Mouse (Mus musculus): ENCODE measurements around the gene Usp11. TPM values are rescaled to one million over a fixed set of nuclear protein-coding genes. Genes with fewer than 3 reads are reported as not detected.

The Usp11 gene
- total RNA-seq, 2 experiments from 2014 or later, result 25.6 to 27.0 TPM

Other genes starting within 250 kb of the Usp11 start
- 1 to 10 TPM; 1.6 to 3.5 TPM for gene Rgn, start 154.1 kb upstream of the Usp11 start, total RNA-seq (2021)
- 10 to 100 TPM; 31.1 to 38.4 TPM for gene Rbm10, start 86.4 kb upstream of the Usp11 start, total RNA-seq (2021)
- 100 to 1,000 TPM; 292 to 346 TPM for gene Ndufb11, start 86.3 kb upstream of the Usp11 start, total RNA-seq (2021)
- gene Uba1, start 45.6 kb upstream of the Usp11 start, total RNA-seq (2021), result 100 to 1,000 TPM; 423 to 486 TPM
- gene Cdk16, start 16.0 kb upstream of the Usp11 start, total RNA-seq (2021), result 100 to 1,000 TPM; 149 to 163 TPM
- 100 to 1,000 TPM; 112 to 114 TPM for gene Araf, start 93.9 kb downstream of the Usp11 start, total RNA-seq (2021)
- 10 to 100 TPM; 21.1 to 37.5 TPM for gene Timp1, start 166.3 kb downstream of the Usp11 start, total RNA-seq (2021)
- gene Syn1, start 217.1 kb downstream of the Usp11 start, total RNA-seq (2021), result 1 to 10 TPM; 6.4 to 7.9 TPM
- gene Cfp, start 227.6 kb downstream of the Usp11 start, total RNA-seq (2021), result 10 to 100 TPM in 1 of 2 experiments, 1 to 10 TPM in 1; 7.0 to 13.7 TPM
- 10 to 100 TPM; 12.2 to 14.9 TPM for gene Elk1, start 246.7 kb downstream of the Usp11 start, total RNA-seq (2021)